Mouse (Mus musculus) heart, postnatal 0 days (tissue): ENCODE measurements around the gene Lcn12. TPM values are rescaled to one million over a fixed set of nuclear protein-coding genes. Genes with fewer than 3 reads are reported as not detected.

ENCODE experiments used
- ATAC-seq: fragments of 200-750 bp; cut with Nextera tagmentation; 2 replicates; pipeline ENCODE4 v1.8.0; 2017; ENCODE audit warnings: low read depth, moderate number of reproducible peaks, moderate library complexity; ENCODE audit not compliant: insufficient read depth
- DNase-seq: peaks from one replicate; pipeline ENCODE4 v3.0.0-alpha.2; 2016; ENCODE audit warnings: low spot score
- H3K27ac ChIP-seq: fragments of 300-500 bp; sonication (generic); 2 replicates; pipeline ENCODE4 v1.5.1; 2014; ENCODE audit warnings: low read depth, mild to moderate bottlenecking
- H3K27me3 ChIP-seq: fragments of 300-500 bp; sonication (generic); 2 replicates; pipeline ENCODE4 v1.6.1; 2014; ENCODE audit warnings: low read length, mixed read lengths; ENCODE audit not compliant: control insufficient read depth, insufficient read depth
- H3K36me3 ChIP-seq: fragments of 300-500 bp; sonication (generic); replicated peaks from 2 replicates; pipeline ENCODE4 v1.6.1; 2014; ENCODE audit warnings: low read length, mixed read lengths; ENCODE audit not compliant: control insufficient read depth, insufficient read depth
- H3K4me1 ChIP-seq: fragments of 300-500 bp; sonication (generic); 2 replicates; pipeline ENCODE4 v1.6.1; 2014; ENCODE audit warnings: antibody characterized with exemption; ENCODE audit not compliant: control insufficient read depth, insufficient read depth
- H3K4me2 ChIP-seq: fragments of 300-500 bp; sonication (generic); 2 replicates; pipeline ENCODE4 v1.6.1; 2014; ENCODE audit warnings: low read depth, mild to moderate bottlenecking, low read length, moderate library complexity
- H3K4me3 ChIP-seq: fragments of 300-500 bp; sonication (generic); 2 replicates; pipeline ENCODE4 v1.5.1; 2014; ENCODE audit warnings: low read depth, low read length
- H3K9ac ChIP-seq: fragments of 300-500 bp; sonication (generic); replicated peaks from 2 replicates; pipeline ENCODE4 v1.6.1; 2014; ENCODE audit warnings: low read depth, low read length, mixed read lengths
- H3K9me3 ChIP-seq: fragments of 300-500 bp; sonication (generic); replicated peaks from 2 replicates; pipeline ENCODE4 v1.6.1; 2016; ENCODE audit warnings: low read length; ENCODE audit not compliant: control insufficient read depth
- CTCF ChIP-seq: IDR thresholded peaks from 2 replicates; pipeline ENCODE4 v1.5.1; 2016; ENCODE audit warnings: antibody characterized with exemption, control low read depth, low read depth
- EP300 ChIP-seq: IDR thresholded peaks from 2 replicates; pipeline ENCODE4 v1.6.1; 2016; ENCODE audit warnings: antibody characterized with exemption, low read depth
- WGBS: fragments of 180-500 bp; shearing (Covaris S2); extraction: QIAGEN DNeasy Blood & Tissue Kit; methylation state at CpG from one replicate; pipeline ENCODE4 v1.1.7; 2014; 5-methylcytosine and 5-hydroxymethylcytosine counted together
- polyA plus RNA-seq: library from polyadenylated mRNA; unstranded; fragments of >200 nt; fragmentation: Nextera tagmentation; extraction: Ambion mirVana; gene quantifications from 2 replicates; pipeline ENCODE4 v1.2.1, GENCODE M21; 2015
- total RNA-seq: library from RNA; depleted of rRNA; stranded (reverse); fragments of >200 nt; gene quantifications from 2 replicates; pipeline ENCODE4 v1.2.3, GENCODE M21; 2014; ENCODE audit warnings: low replicate concordance

Gene Lcn12
- total and polyA plus RNA-seq, 2 experiments from 2014 or later = not detected

- no peak overlapping the region for H3K27ac ChIP-seq
- ATAC-seq = no peak
- no peak overlapping the region for H3K4me2 ChIP-seq
- H3K36me3 ChIP-seq = peaks cover 20% of the 10 kb centered on the region
- H3K4me1 ChIP-seq = peaks cover 14% of the 10 kb centered on the region
- no peak for TF ChIP-seq EP300
- no peak; the same call in 1 of the 2 replicates for TF ChIP-seq CTCF
- no peaks in the 10 kb centered on the region for H3K9me3 ChIP-seq
- no peaks in the 10 kb centered on the region for H3K27me3 ChIP-seq
- 62% methylated on average over 5 of the region's 5 CpGs for WGBS
- H3K9ac ChIP-seq = no peak overlapping the region; the same call in 1 of the 2 replicates
- DNase-seq = no peak
- no peak overlapping the region for H3K4me3 ChIP-seq
Observed at GRCm38 (mm10) chr2:25458911-25459310, 34.8 kb downstream of the Lcn12 start.

GRCm38 (mm10) chr2:25457022-25457896 lies 36.5 kb downstream of the Lcn12 start:
- Histone ChIP-seq H3K27me3 (no peaks in the 10 kb centered on the region), H3K4me3 (no peak overlapping the region), H3K4me2 (no peak overlapping the region), H3K9ac (no peak overlapping the region), H3K36me3 (peaks cover 20% of the 10 kb centered on the region), H3K27ac (no peak overlapping the region), H3K4me1 (peaks cover 14% of the 10 kb centered on the region), H3K9me3 (no peaks in the 10 kb centered on the region)
- TF ChIP-seq CTCF (no peak), EP300 (no peak)
- WGBS = 83% methylated on average over 9 of the region's 9 CpGs
- ATAC-seq = no peak
- DNase-seq = no peak

DNA sequence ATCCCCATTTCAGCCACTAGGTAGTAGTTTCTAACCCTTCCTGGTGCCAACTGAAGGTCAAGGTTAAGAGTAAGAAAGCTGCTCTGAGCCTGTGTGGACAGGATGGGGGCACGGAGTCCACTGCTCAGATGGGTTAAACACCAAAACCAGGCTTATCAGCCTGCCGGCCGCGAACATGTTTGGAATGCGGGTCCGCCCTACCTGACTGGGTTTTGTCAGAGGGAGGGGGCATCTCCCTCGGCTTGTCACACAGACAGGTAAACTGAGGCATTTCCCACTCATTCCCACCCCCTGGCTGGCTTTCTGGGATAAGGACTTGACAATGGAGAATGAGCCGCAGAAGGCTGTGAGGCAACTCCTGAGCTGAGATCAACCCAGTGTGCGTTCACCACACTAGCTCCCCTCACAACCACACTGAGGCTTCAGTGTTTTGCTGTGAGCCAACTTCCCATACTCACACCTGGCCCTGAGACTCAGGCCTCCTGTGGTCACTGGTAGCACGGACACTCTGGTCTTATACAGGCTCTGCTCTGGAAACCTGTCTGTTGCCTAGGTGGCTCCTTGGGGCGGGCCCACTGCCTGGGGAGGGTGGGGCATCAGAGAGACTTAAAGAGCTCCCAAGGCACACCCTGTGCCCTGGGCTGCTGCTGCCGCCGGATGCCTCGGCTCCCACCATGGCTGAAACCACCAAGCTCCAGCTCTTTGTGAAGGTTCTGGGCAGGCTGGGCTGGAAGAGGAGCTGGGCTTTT lies 37.3 kb downstream of the Lcn12 start, which contains the start of gene Clic3:
Gene Clic3 (plus strand): TSS at position 634 of the 749 bp plus-strand sequence.
- Histone ChIP-seq H3K36me3 (peaks cover 20% of the 10 kb centered on the region), H3K9me3 (no peaks in the 10 kb centered on the region), H3K4me1 (peaks cover 10% of the 10 kb centered on the region), H3K4me3 (no peak within 1 kb of the TSS), H3K9ac (no peak within 1 kb of the TSS), H3K27me3 (no peaks in the 10 kb centered on the region), H3K27ac (no peak within 1 kb of the TSS), H3K4me2 (no peak within 1 kb of the TSS)
- 28% methylated on average over 14 of the region's 14 CpGs for WGBS
- ATAC-seq = no peak
- DNase-seq = no peak
- TF ChIP-seq EP300 = no peak
- TF ChIP-seq CTCF = no peak

GRCm38 (mm10) chr2:25452951-25453350 lies 40.8 kb downstream of the Lcn12 start:
- Histone ChIP-seq H3K9me3 (no peaks in the 10 kb centered on the region), H3K27ac (no peak overlapping the region), H3K9ac (no peak overlapping the region), H3K4me2 (no peak overlapping the region), H3K4me1 (no peaks in the 10 kb centered on the region), H3K4me3 (no peak overlapping the region), H3K27me3 (no peaks in the 10 kb centered on the region), H3K36me3 (peaks cover 5% of the 10 kb centered on the region; the same call in 1 of the 2 replicates)
- ATAC-seq (no peak), DNase-seq (no peak)
- 45% methylated on average over 1 of the region's 1 CpGs for WGBS
- TF ChIP-seq EP300 (no peak), CTCF (no peak)

- DNase-seq (no peak), ATAC-seq (no peak)
- Histone ChIP-seq H3K4me1 (no peaks in the 10 kb centered on the region), H3K27ac (no peak overlapping the region), H3K4me2 (no peak overlapping the region), H3K36me3 (peaks cover 15% of the 10 kb centered on the region; the same call in 1 of the 2 replicates), H3K27me3 (no peaks in the 10 kb centered on the region), H3K4me3 (no peak overlapping the region), H3K9me3 (no peaks in the 10 kb centered on the region), H3K9ac (no peak overlapping the region)
- no peak for TF ChIP-seq EP300
- TF ChIP-seq CTCF = no peak
- WGBS = 70% methylated on average over 8 of the region's 8 CpGs
Observed at GRCm38 (mm10) chr2:25450853-25451647, 42.7 kb downstream of the Lcn12 start.
